In genomic region chr6:53545483-53545900, GRCm38 (mm10) we compare ENCODE assay signal across 12 mouse cellular contexts.
DNase-seq lines count a peak whose midpoint lies in the region; ATAC-seq and TF ChIP-seq lines count a peak whose summit lies in the region.
"Had no signal": no experiment of that assay in that cellular context is flagged by ENCODE, and none has a peak within 500 bp of the region (broad histone marks: within the 10 kb centered on the region; RNA-seq: fewer than 3 reads in every experiment).

No protein-coding gene starts in this region.

- TF ChIP-seq EP300 in heart, adult 2 months (IDR thresholded peaks at IDR 0.05; ENCODE audit: insufficient read depth, low read depth, low read length) = no peak
- no peak for TF ChIP-seq EP300 in lung, postnatal 0 days (IDR thresholded peaks at IDR 0.05)

- no peak overlapping the region for H3ac ChIP-seq in myocyte (ENCODE audit: control insufficient read depth, insufficient read length)

- peak overlapping the region; percentile 16; the same call in 1 of the 2 replicates for H3K27ac ChIP-seq in heart, embryonic 15.5 days
- H3K27ac ChIP-seq in heart, adult 2 months = no peak overlapping the region
- H3K27ac ChIP-seq in embryonic facial prominence, embryonic 12.5 days = peak overlapping the region; percentile 70
- no peak overlapping the region for H3K27ac ChIP-seq in hindbrain, embryonic 16.5 days (ENCODE audit: low read depth, low read length)
- H3K27ac ChIP-seq in lung, postnatal 0 days (ENCODE audit: low read length) = no peak overlapping the region

- no peaks in the 10 kb centered on the region for H3K9me3 ChIP-seq in heart, embryonic 15.5 days (replicated peaks)
- no peaks in the 10 kb centered on the region for H3K9me3 ChIP-seq in embryonic facial prominence, embryonic 12.5 days
- no peaks in the 10 kb centered on the region for H3K9me3 ChIP-seq in hindbrain, embryonic 16.5 days (ENCODE audit: control insufficient read depth, low read length)
- no peaks in the 10 kb centered on the region for H3K9me3 ChIP-seq in lung, postnatal 0 days (ENCODE audit: low read length)

- no peaks in the 10 kb centered on the region for H3K27me3 ChIP-seq in heart, embryonic 15.5 days
- no peaks in the 10 kb centered on the region for H3K27me3 ChIP-seq in heart, adult 2 months (ENCODE audit: control insufficient read depth, insufficient read depth, low read length)
- no peaks in the 10 kb centered on the region for H3K27me3 ChIP-seq in embryonic facial prominence, embryonic 12.5 days
- H3K27me3 ChIP-seq in hindbrain, embryonic 16.5 days (replicated peaks; ENCODE audit: control insufficient read depth, insufficient read depth, low read length) = no peaks in the 10 kb centered on the region
- no peaks in the 10 kb centered on the region for H3K27me3 ChIP-seq in myocyte (ENCODE audit: control insufficient read depth, insufficient read depth, insufficient read length)
- H3K27me3 ChIP-seq in lung, postnatal 0 days (replicated peaks; ENCODE audit: insufficient read depth, low read length) = no peaks in the 10 kb centered on the region

- intact Hi-C loops in heart, adult 2 months (cut with DNase I) = no loop called here

- no peak overlapping the region for H3K4me3 ChIP-seq in heart, embryonic 15.5 days
- H3K4me3 ChIP-seq in heart, adult 2 months = no peak overlapping the region
- no peak overlapping the region for H3K4me3 ChIP-seq in embryonic facial prominence, embryonic 12.5 days
- no peak overlapping the region for H3K4me3 ChIP-seq in hindbrain, embryonic 16.5 days (ENCODE audit: low read length)
- H3K4me3 ChIP-seq in myocyte = no peak overlapping the region
- H3K4me3 ChIP-seq in lung, postnatal 0 days (ENCODE audit: low read depth, low read length) = no peak overlapping the region

- H3K79me2 ChIP-seq in heart, adult 2 months (replicated peaks; ENCODE audit: control insufficient read depth, insufficient read depth, low read length) = no peaks in the 10 kb centered on the region
- no peaks in the 10 kb centered on the region for H3K79me2 ChIP-seq in myocyte (ENCODE audit: control insufficient read depth, insufficient read depth)

- ATAC-seq in heart, embryonic 15.5 days (replicated peaks; ENCODE audit: insufficient number of reproducible peaks, insufficient read depth, low FRiP score, low read depth) = 0 out of 2 replicates have a peak, but pooled peaks have one; percentile 19
- peak; percentile 89 for ATAC-seq in embryonic facial prominence, embryonic 12.5 days (ENCODE audit: insufficient number of reproducible peaks, insufficient read depth, low FRiP score, low TSS enrichment)
- ATAC-seq in hindbrain, embryonic 16.5 days = 0 out of 2 replicates have a peak, but pooled peaks have one; percentile 40
- no peak for ATAC-seq in lung, postnatal 0 days

- H3K36me3 ChIP-seq in heart, embryonic 15.5 days = no peaks in the 10 kb centered on the region
- H3K36me3 ChIP-seq in heart, adult 2 months (ENCODE audit: control insufficient read depth, insufficient read depth, low read length) = no peaks in the 10 kb centered on the region
- H3K36me3 ChIP-seq in embryonic facial prominence, embryonic 12.5 days = no peaks in the 10 kb centered on the region
- H3K36me3 ChIP-seq in hindbrain, embryonic 16.5 days (ENCODE audit: control insufficient read depth, insufficient read depth, low read length) = no peaks in the 10 kb centered on the region
- H3K36me3 ChIP-seq in myocyte (ENCODE audit: control insufficient read depth, insufficient read depth) = no peaks in the 10 kb centered on the region
- H3K36me3 ChIP-seq in lung, postnatal 0 days (ENCODE audit: insufficient read depth, low read length) = no peaks in the 10 kb centered on the region

- no peak for TF ChIP-seq CTCF in heart, adult 2 months (IDR thresholded peaks at IDR 0.05)
- no peak for TF ChIP-seq CTCF in lung, postnatal 0 days (IDR thresholded peaks at IDR 0.05)

- no peak overlapping the region for H3K4me2 ChIP-seq in heart, embryonic 15.5 days
- H3K4me2 ChIP-seq in embryonic facial prominence, embryonic 12.5 days (replicated peaks) = no peak overlapping the region
- H3K4me2 ChIP-seq in hindbrain, embryonic 16.5 days (ENCODE audit: low read length) = no peak overlapping the region
- H3K4me2 ChIP-seq in myocyte (ENCODE audit: low read depth) = peak overlapping the region; percentile 62
- no peak overlapping the region for H3K4me2 ChIP-seq in lung, postnatal 0 days (replicated peaks; ENCODE audit: low read depth, low read length)

- DNase-seq in heart, adult 2 months = no peak
- no peak for DNase-seq in frontal cortex, postnatal 14 days (ENCODE audit: low spot score in 2 of 2)
- no peak for DNase-seq in cerebellum, postnatal 10 days
- no peak for DNase-seq in lung, postnatal 0 days (ENCODE audit: low spot score)
- DNase-seq: cerebellum, adult 11 months; gastrocnemius, postnatal 36 days; lung, postnatal 4 days; right cerebral cortex, postnatal 25 days had no signal

- H3K4me1 ChIP-seq in heart, embryonic 15.5 days (replicated peaks) = peaks cover 31% of the 10 kb centered on the region
- peaks cover 2% of the 10 kb centered on the region; the same call in 1 of the 2 replicates for H3K4me1 ChIP-seq in heart, adult 2 months (ENCODE audit: control insufficient read depth, insufficient read depth, low read length)
- H3K4me1 ChIP-seq in embryonic facial prominence, embryonic 12.5 days = peaks cover 35% of the 10 kb centered on the region
- peaks cover 6% of the 10 kb centered on the region; the same call in 1 of the 2 replicates for H3K4me1 ChIP-seq in hindbrain, embryonic 16.5 days (ENCODE audit: control insufficient read depth, insufficient read depth, low read depth, low read length)
- H3K4me1 ChIP-seq in lung, postnatal 0 days (ENCODE audit: insufficient read depth, low read depth, low read length) = peaks cover 3% of the 10 kb centered on the region; the same call in 1 of the 2 replicates

- TF ChIP-seq POLR2A in heart, adult 2 months (IDR thresholded peaks at IDR 0.05; ENCODE audit: insufficient read depth, low read depth, low read length) = no peak
- no peak for TF ChIP-seq POLR2A in myocyte (IDR thresholded peaks at IDR 0.05; ENCODE audit: insufficient read length, low read depth)

- no peak overlapping the region for H3K9ac ChIP-seq in heart, embryonic 15.5 days
- no peak overlapping the region for H3K9ac ChIP-seq in heart, adult 2 months (ENCODE audit: low read depth, low read length)
- no peak overlapping the region for H3K9ac ChIP-seq in embryonic facial prominence, embryonic 12.5 days
- H3K9ac ChIP-seq in hindbrain, embryonic 16.5 days (ENCODE audit: low read depth, low read length) = no peak overlapping the region
- H3K9ac ChIP-seq in lung, postnatal 0 days (replicated peaks; ENCODE audit: low read depth) = no peak overlapping the region

- 18% methylated on average over 2 of the region's 2 CpGs for WGBS in heart, embryonic 15.5 days
- WGBS in heart, adult 2 months = 24% methylated on average over 2 of the region's 2 CpGs
- WGBS in embryonic facial prominence, embryonic 12.5 days = 14% methylated on average over 2 of the region's 2 CpGs
- WGBS in hindbrain, embryonic 16.5 days = 9% methylated on average over 2 of the region's 2 CpGs
- WGBS in lung, postnatal 0 days = 32% methylated on average over 2 of the region's 2 CpGs

TF ChIP-seq in myocyte, 11 proteins besides CTCF, POLR2A, EP300 and RAD21:
- TF ChIP-seq MYOG (IDR thresholded peaks at IDR 0.05; ENCODE audit: control insufficient read depth in 1 of 3, insufficient read depth in 1 of 3, insufficient read length in 2 of 3, low read depth in 2 of 3) = peak in 2 of 3 experiments; percentile 26 to 39
- no peak for TF ChIP-seq E2F4 (IDR thresholded peaks at IDR 0.05; ENCODE audit: insufficient read depth)
- peak in 2 of 3 experiments; percentile 17 to 58 for TF ChIP-seq MYOD1 (IDR thresholded peaks at IDR 0.05; ENCODE audit: control insufficient read depth in 1 of 3, insufficient read length in 2 of 3, low read depth in 2 of 3)

Comparison
In these comparisons a context has a peak if more than half of its experiments do, and no peak if none do; other contexts are left out.
1. H3K27ac ChIP-seq: peak in heart, embryonic 15.5 days (single experiment) and embryonic facial prominence, embryonic 12.5 days (single experiment); none in heart, adult 2 months (single experiment), hindbrain, embryonic 16.5 days (single experiment) and lung, postnatal 0 days (single experiment).